Mouse (Mus musculus) frontal cortex, postnatal 10 days (tissue): ENCODE results near the gene Rad9b.

Experiments
- DNase-seq, 2 experiments: peaks; one replicate each; pipeline ENCODE4 v3.0.0; 2022; ENCODE audit warnings: low spot score in 2 of 2, mixed read lengths in 1 of 2

Rad9b gene

GRCm38 (mm10) chr5:122312942-122313684 is 40.9 kb downstream of the Rad9b start:
- no peak for DNase-seq

- no peak for DNase-seq
Observed at GRCm38 (mm10) chr5:122312346-122312745, 41.7 kb downstream of the Rad9b start.

GRCm38 (mm10) chr5:122311692-122312091 is 42.3 kb downstream of the Rad9b start:
- no peak for DNase-seq

GRCm38 (mm10) chr5:122310699-122311098 is 43.3 kb downstream of the Rad9b start:
- DNase-seq = no peak

GRCm38 (mm10) chr5:122306536-122306935 is 47.5 kb downstream of the Rad9b start:
- DNase-seq = no peak

GRCm38 (mm10) chr5:122305472-122305871 is 48.6 kb downstream of the Rad9b start:
- DNase-seq = no peak

- DNase-seq = no peak
Observed at GRCm38 (mm10) chr5:122304541-122304940, 49.5 kb downstream of the Rad9b start.

- no peak for DNase-seq
Observed at GRCm38 (mm10) chr5:122303937-122304336, 50.1 kb downstream of the Rad9b start.

GRCm38 (mm10) chr5:122302810-122303745 is 51.0 kb downstream of the Rad9b start:
- no peak for DNase-seq

GRCm38 (mm10) chr5:122300071-122300518 is 53.9 kb downstream of the Rad9b start:
- no peak for DNase-seq

GRCm38 (mm10) chr5:122295113-122295935 is 58.7 kb downstream of the Rad9b start:
- no peak for DNase-seq

GRCm38 (mm10) chr5:122294219-122294735 is 59.8 kb downstream of the Rad9b start:
- DNase-seq = no peak

- DNase-seq = no peak
Observed at GRCm38 (mm10) chr5:122293131-122293530, 60.9 kb downstream of the Rad9b start.

- no peak for DNase-seq
Observed at GRCm38 (mm10) chr5:122291553-122292339, 62.3 kb downstream of the Rad9b start.

GRCm38 (mm10) chr5:122291149-122291548 is 62.9 kb downstream of the Rad9b start:
- DNase-seq = no peak

GRCm38 (mm10) chr5:122288147-122288811 is 65.8 kb downstream of the Rad9b start:
- no peak for DNase-seq

GRCm38 (mm10) chr5:122287026-122287425 is 67.0 kb downstream of the Rad9b start:
- DNase-seq = no peak

- DNase-seq = no peak
Observed at GRCm38 (mm10) chr5:122286191-122286590, 67.8 kb downstream of the Rad9b start.

- no peak for DNase-seq
Observed at GRCm38 (mm10) chr5:122285767-122286150, 68.3 kb downstream of the Rad9b start.
